Mouse (Mus musculus) lung, embryonic 14.5 days (tissue): ENCODE data around the gene Zbtb46. TPM values are rescaled to one million over a fixed set of nuclear protein-coding genes. Genes with fewer than 3 reads are reported as not detected.
A peak's percentile ranks its signal among the peaks of the same experiment; 100 is the strongest.

Source experiments
- ATAC-seq: fragments of 200-750 bp; cut with Nextera tagmentation; 2 replicates; pipeline ENCODE4 v1.8.0; 2017; ENCODE audit warnings: mild to moderate bottlenecking, moderate TSS enrichment, moderate library complexity; ENCODE audit not compliant: insufficient read depth
- DNase-seq: peaks from one replicate; pipeline ENCODE4 v3.0.0-alpha.2; 2015
- H3K27ac ChIP-seq: fragments of 300-500 bp; sonication (generic); 2 replicates; pipeline ENCODE4 v1.5.1; 2014; ENCODE audit warnings: low read depth, mild to moderate bottlenecking, moderate library complexity
- H3K27me3 ChIP-seq: fragments of 300-500 bp; sonication (generic); 2 replicates; pipeline ENCODE4 v1.6.1; 2014; ENCODE audit warnings: low read length, control low read depth; ENCODE audit not compliant: insufficient read depth
- H3K36me3 ChIP-seq: fragments of 300-500 bp; sonication (generic); 2 replicates; pipeline ENCODE4 v1.6.1; 2014; ENCODE audit warnings: control low read depth; ENCODE audit not compliant: insufficient read depth
- H3K4me1 ChIP-seq: fragments of 300-500 bp; sonication (generic); 2 replicates; pipeline ENCODE4 v1.6.1; 2014; ENCODE audit warnings: antibody characterized with exemption, control low read depth; ENCODE audit not compliant: insufficient read depth
- H3K4me2 ChIP-seq: fragments of 300-500 bp; sonication (generic); 2 replicates; pipeline ENCODE4 v1.6.1; 2014; ENCODE audit warnings: mild to moderate bottlenecking
- H3K4me3 ChIP-seq: fragments of 300-500 bp; sonication (generic); 2 replicates; pipeline ENCODE4 v1.5.1; 2014; ENCODE audit warnings: low read depth, low read length
- H3K9ac ChIP-seq: fragments of 300-500 bp; sonication (generic); 2 replicates; pipeline ENCODE4 v1.6.1; 2014
- H3K9me3 ChIP-seq: fragments of 300-500 bp; sonication (generic); 2 replicates; pipeline ENCODE4 v1.6.1; 2016; ENCODE audit warnings: low read depth, low read length, control low read depth
- CTCF ChIP-seq: IDR thresholded peaks from 2 replicates; pipeline ENCODE4 v1.5.1; 2016; ENCODE audit warnings: antibody characterized with exemption, low read depth
- WGBS: fragments of 180-500 bp; shearing (Covaris S2); extraction: QIAGEN DNeasy Blood & Tissue Kit; methylation state at CpG from one replicate; pipeline ENCODE4 v1.1.7; 2014; 5-methylcytosine and 5-hydroxymethylcytosine counted together
- polyA plus RNA-seq: library from polyadenylated mRNA; unstranded; fragments of >200 nt; fragmentation: Nextera tagmentation; extraction: Ambion mirVana; gene quantifications from 2 replicates; pipeline ENCODE4 v1.2.1, GENCODE M21; 2014

Gene Zbtb46
- polyA plus RNA-seq, 1 experiment from 2014 or later, result 14.6 TPM

GRCm38 (mm10) chr2:181420903-181421638 lies 38.2 kb downstream of the Zbtb46 start:
- H3K27me3 ChIP-seq, result no peaks in the 10 kb centered on the region
- ATAC-seq (no peak), DNase-seq (no peak)
- 51% methylated on average over 4 of the region's 4 CpGs for WGBS
- no peak overlapping the region for H3K4me3 ChIP-seq
- peaks cover 16% of the 10 kb centered on the region for H3K36me3 ChIP-seq
- no peak overlapping the region for H3K4me2 ChIP-seq
- TF ChIP-seq CTCF, result no peak
- no peak overlapping the region for H3K9ac ChIP-seq
- no peaks in the 10 kb centered on the region for H3K4me1 ChIP-seq
- H3K27ac ChIP-seq, result no peak overlapping the region
- H3K9me3 ChIP-seq, result no peaks in the 10 kb centered on the region

DNA sequence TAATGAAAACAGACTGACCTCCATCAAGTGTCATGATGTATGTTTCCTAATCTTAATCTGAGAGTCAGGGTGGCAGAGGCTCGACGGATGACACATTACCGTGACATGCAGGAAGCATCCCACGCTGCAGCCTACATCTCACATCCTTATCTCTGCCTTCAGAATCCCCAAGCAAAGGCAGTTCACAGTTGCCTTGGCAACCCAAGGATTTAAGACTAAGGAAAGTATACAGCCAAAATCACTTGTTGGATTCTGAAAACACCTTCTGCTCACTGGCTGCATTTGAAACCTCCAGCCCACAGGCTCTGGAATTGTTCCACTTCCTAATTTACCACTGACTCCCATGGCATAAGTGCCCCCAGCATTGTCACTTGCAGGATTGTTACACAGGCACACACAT lies 38.8 kb downstream of the Zbtb46 start:
- Histone ChIP-seq H3K27me3 (no peaks in the 10 kb centered on the region), H3K9me3 (no peaks in the 10 kb centered on the region), H3K4me3 (no peak overlapping the region), H3K4me1 (no peaks in the 10 kb centered on the region), H3K36me3 (peaks cover 16% of the 10 kb centered on the region), H3K4me2 (no peak overlapping the region), H3K9ac (no peak overlapping the region), H3K27ac (no peak overlapping the region)
- WGBS, result 51% methylated on average over 4 of the region's 4 CpGs
- DNase-seq, result no peak
- ATAC-seq, result no peak
- TF ChIP-seq CTCF, result no peak

DNA sequence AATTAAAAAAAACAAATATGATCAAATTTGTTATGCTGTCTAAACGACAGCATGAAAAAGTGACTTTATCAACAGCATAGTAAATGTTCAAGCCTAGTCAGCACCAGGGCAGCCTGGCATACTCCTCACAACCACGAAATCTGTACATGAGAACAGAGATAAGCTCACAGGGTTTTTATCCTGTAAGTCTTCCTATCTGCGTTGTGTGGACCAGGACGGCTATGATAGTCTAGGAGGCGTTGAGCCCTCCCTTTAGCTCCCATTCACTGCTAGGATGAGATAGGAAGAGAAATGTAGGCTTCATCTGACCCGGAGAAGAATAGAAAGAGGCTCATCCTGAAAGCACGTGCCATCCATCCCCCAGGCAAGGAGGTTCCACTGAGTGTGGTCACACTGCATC lies 39.9 kb downstream of the Zbtb46 start:
- Histone ChIP-seq H3K9ac (no peak overlapping the region), H3K9me3 (no peaks in the 10 kb centered on the region), H3K4me2 (no peak overlapping the region), H3K36me3 (peaks cover 16% of the 10 kb centered on the region), H3K4me1 (no peaks in the 10 kb centered on the region), H3K4me3 (no peak overlapping the region), H3K27me3 (no peaks in the 10 kb centered on the region), H3K27ac (no peak overlapping the region)
- DNase-seq (no peak), ATAC-seq (no peak)
- no peak for TF ChIP-seq CTCF
- WGBS, result 63% methylated on average over 7 of the region's 7 CpGs

DNA sequence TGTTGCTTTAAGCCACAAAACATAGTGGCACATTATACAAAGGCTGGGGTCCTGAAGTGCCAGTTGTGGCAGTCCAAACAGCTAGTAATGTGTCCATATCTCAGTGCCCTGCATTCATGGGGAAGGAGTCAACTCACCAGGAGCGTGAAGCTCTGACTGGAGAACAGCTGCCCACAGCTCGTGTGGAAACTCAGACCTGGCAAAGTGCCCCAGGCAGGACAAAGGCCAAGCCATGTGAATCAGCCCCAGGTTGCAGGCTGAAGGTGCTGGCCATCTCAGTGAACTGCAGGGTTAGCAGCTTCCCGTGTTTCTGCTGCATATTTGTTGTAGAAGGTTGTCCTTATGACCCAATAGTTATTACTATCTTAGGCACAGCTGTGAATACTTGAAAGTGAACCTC lies 43.3 kb downstream of the Zbtb46 start:
- H3K36me3 ChIP-seq, result peaks cover 5% of the 10 kb centered on the region; the same call in 1 of the 2 replicates
- no peak overlapping the region for H3K4me2 ChIP-seq
- no peak overlapping the region for H3K4me3 ChIP-seq
- H3K9me3 ChIP-seq, result no peaks in the 10 kb centered on the region
- no peaks in the 10 kb centered on the region for H3K27me3 ChIP-seq
- no peak overlapping the region for H3K9ac ChIP-seq
- TF ChIP-seq CTCF, result no peak
- no peaks in the 10 kb centered on the region for H3K4me1 ChIP-seq
- WGBS, result 49% methylated on average over 3 of the region's 3 CpGs
- DNase-seq, result no peak
- H3K27ac ChIP-seq, result no peak overlapping the region
- ATAC-seq, result no peak

- Histone ChIP-seq H3K36me3 (peaks cover 5% of the 10 kb centered on the region; the same call in 1 of the 2 replicates), H3K9me3 (no peaks in the 10 kb centered on the region), H3K4me2 (no peak overlapping the region), H3K4me1 (no peaks in the 10 kb centered on the region), H3K9ac (no peak overlapping the region), H3K27ac (no peak overlapping the region), H3K27me3 (no peaks in the 10 kb centered on the region), H3K4me3 (no peak overlapping the region)
- no peak for ATAC-seq
- no peak for DNase-seq
- TF ChIP-seq CTCF, result no peak
- WGBS, result 36% methylated on average over 2 of the region's 2 CpGs
Measured at GRCm38 (mm10) chr2:181413141-181413540, 46.1 kb downstream of the Zbtb46 start.

DNA sequence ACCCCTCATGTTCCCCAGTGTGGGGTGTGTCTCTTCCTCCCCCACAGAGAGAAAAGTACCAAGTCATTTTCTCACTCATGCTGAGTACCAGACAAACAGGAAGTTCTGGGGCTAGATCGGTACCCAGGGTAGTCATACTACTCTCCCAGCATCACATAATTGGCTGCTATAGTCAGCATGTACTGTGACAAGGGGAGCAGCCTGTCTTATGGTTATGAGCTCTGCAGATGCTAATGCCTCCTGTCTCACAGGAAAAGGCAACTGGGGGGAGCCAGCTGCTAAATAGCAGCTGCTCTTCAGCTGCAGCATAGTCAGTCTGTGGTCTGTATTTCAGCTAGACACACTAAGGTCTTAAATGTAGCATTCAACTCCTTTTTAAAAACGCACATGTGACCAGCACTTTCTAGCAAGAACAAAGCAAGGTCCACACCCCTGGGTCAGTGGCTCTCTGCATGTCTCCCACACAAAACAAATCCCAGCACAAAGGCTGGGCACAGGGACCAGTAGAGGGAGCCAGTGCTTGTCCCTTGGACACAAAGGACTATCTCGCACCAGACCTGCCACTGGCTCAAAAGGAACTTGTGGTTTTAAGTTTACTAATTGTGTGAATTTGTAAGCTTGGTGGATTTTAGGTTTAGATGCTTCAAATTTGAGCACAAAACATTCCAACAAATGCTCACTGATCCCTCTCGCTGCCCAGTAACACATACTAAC lies 48.3 kb downstream of the Zbtb46 start:
- Histone ChIP-seq H3K4me1 (no peaks in the 10 kb centered on the region), H3K27me3 (no peaks in the 10 kb centered on the region), H3K9ac (no peak overlapping the region), H3K9me3 (no peaks in the 10 kb centered on the region), H3K36me3 (peaks cover 5% of the 10 kb centered on the region; the same call in 1 of the 2 replicates), H3K27ac (no peak overlapping the region), H3K4me3 (no peak overlapping the region), H3K4me2 (no peak overlapping the region)
- peak; percentile 86 for DNase-seq
- TF ChIP-seq CTCF, result peak; percentile 84
- 40% methylated on average over 4 of the region's 4 CpGs for WGBS
- ATAC-seq, result 0 out of 2 replicates have a peak, but pooled peaks have one; percentile 69

- H3K36me3 ChIP-seq, result peaks cover 5% of the 10 kb centered on the region; the same call in 1 of the 2 replicates
Measured at GRCm38 (mm10) chr2:181409643-181410042, 49.6 kb downstream of the Zbtb46 start.

More at GRCm38 (mm10) chr2:181409643-181410042, 49.6 kb downstream of the Zbtb46 start:
- H3K9ac ChIP-seq, result no peak overlapping the region
- no peak overlapping the region for H3K27ac ChIP-seq
- no peak overlapping the region for H3K4me2 ChIP-seq
- no peak for ATAC-seq
- H3K27me3 ChIP-seq, result no peaks in the 10 kb centered on the region
- H3K4me1 ChIP-seq, result no peaks in the 10 kb centered on the region
- H3K9me3 ChIP-seq, result no peaks in the 10 kb centered on the region
- 77% methylated on average over 7 of the region's 7 CpGs for WGBS
- TF ChIP-seq CTCF, result no peak
- no peak for DNase-seq
- H3K4me3 ChIP-seq, result no peak overlapping the region
